Mouse (Mus musculus): Measurements from ENCODE around the gene Arhgap22.

The Arhgap22 gene

GRCm38 (mm10) chr14:33331627-33332026 is 117.8 kb downstream of the Arhgap22 start:
- no peak for DNase-seq (ENCODE audit: low spot score)

DNA sequence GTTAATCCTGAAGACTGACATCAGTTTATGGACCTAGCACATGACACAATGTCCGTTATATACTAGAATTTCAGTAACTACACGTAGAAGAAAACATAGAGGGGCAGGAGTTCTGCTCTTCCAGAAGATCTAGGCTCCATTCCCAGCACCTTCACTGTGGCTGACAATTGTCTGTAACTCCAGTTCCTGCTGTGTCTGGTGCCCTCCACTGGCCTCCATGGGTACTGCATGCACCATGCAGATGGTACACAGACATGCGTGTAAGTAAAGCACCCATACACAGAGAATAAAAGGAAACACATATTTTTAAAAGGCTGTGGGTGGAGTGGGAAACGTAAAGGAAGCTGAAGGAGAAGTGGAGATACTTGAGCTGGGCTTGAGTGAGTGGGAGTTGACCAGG is 120.0 kb downstream of the Arhgap22 start:
- no peak for DNase-seq (ENCODE audit: low spot score)

GRCm38 (mm10) chr14:33334402-33334801 is 120.6 kb downstream of the Arhgap22 start:
- no peak for DNase-seq (ENCODE audit: low spot score)

DNA sequence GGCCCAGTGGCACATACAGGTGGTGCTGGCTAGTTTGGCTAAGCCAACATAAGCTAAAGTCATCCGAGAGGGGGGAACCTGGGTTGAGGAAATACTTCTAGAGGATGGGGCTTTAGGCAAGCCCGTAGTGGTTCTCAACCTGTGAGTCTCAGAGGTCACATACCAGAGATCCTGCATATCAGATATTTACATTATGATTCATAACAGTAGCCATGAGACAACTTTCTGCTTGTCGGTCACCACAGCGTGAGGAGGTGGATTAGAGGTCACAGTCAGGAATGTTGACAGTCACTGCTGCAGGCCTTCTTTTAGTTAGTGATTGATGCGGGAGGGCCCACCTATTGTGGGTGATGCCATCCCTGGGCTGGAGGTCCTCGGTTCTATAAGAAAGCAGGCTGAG is 121.9 kb downstream of the Arhgap22 start:
- DNase-seq (ENCODE audit: low spot score): no peak

DNA sequence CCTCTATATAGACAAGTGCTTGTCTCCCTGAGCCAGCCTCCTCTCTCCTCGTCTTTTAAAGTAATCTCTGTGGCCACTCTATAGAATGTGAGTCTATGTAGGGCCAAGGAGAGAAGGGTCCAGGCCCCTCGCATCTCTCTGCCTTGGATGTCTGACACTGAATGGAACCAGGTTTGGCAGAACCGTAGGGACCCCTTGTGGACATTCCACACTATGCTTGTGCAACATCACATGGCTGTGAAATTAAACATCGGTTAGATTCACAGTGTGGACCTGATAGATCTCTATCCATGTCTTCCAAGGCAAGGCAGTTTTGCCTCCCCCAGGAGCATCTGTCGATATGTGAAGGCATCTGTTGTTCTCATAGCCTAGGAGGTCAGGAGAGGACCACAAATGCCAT is 124.9 kb downstream of the Arhgap22 start:
- no peak for DNase-seq (ENCODE audit: low spot score)

DNA sequence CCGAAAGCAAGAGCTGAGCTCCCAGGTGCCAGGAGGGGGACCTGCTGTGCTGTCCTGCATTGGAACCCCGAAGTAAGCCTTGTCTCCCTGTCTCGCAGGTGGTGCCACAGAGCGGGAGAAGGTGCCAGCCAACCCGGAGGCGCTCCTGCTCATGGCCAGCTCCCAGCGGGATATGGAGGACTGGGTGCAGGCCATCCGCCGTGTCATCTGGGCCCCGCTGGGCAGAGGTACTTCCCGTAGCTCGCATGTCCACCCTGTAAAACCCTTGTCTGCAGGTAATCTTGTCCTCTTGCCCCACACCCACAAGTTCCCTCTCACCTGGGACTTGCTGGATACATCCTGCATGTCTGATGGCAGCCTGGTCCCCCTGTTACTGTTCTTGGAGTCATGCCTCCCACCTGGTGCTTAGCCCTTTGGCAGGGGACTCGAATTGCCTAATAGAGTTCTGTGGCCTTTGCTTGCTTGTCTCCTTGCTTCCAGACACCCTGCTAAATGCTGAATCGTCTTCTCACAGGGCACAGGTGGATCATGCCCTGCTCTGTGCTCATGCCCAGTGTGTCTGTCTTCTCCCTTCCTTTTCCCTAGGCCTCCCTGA is 129.4 kb downstream of the Arhgap22 start:
- DNase-seq (ENCODE audit: low spot score): no peak

DNA sequence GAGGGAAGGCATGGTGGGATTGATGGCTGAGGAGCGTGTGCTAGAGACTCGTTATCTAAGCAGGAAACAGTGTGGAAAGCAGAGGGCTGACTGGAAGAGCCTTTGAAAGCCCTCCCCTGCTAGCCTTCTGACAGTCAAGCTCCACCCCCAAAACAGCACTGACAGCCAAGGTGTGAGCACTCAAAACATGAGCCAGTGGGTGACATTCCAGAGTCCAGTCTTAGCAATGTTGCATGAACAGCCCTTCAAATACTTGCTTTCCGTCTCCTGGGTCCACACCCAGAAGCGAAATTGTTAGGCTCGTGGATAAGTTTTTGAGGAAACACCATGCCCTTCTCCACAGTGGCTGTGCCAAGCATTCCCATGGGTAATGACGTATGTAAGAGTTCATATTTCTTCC is 132.7 kb downstream of the Arhgap22 start:
- DNase-seq (ENCODE audit: low spot score): no peak

- DNase-seq (ENCODE audit: low spot score): no peak
These were observed 133.9 kb downstream of the Arhgap22 start for GRCm38 (mm10) chr14:33347738-33348137.

DNA sequence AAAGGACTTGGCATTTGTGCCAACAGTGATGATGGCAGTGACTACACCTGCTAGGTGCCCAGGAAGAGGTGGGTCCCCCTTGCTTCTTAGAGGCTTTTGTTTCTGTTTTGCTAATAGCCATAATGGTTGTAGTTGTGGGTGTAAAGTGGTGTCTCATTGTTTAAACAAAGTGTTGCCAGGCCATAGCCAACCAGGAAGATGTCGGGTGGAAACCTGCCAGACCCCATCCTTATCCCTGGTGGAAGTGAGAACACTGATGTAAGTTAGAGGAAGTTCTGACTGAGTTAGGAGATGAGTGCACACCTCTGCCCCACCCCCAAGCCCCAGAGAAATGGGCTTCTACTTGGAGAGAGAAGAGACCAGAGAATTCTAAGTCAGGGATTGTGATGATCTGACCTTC is 134.3 kb downstream of the Arhgap22 start:
- DNase-seq (ENCODE audit: low spot score): no peak

GRCm38 (mm10) chr14:33351019-33351418 is 137.2 kb downstream of the Arhgap22 start:
- DNase-seq (ENCODE audit: low spot score): no peak

- no peak for DNase-seq (ENCODE audit: low spot score)
These were observed 138.3 kb downstream of the Arhgap22 start for GRCm38 (mm10) chr14:33351984-33352722.

GRCm38 (mm10) chr14:33352890-33353289 is 139.1 kb downstream of the Arhgap22 start:
- DNase-seq (ENCODE audit: low spot score): no peak

DNA sequence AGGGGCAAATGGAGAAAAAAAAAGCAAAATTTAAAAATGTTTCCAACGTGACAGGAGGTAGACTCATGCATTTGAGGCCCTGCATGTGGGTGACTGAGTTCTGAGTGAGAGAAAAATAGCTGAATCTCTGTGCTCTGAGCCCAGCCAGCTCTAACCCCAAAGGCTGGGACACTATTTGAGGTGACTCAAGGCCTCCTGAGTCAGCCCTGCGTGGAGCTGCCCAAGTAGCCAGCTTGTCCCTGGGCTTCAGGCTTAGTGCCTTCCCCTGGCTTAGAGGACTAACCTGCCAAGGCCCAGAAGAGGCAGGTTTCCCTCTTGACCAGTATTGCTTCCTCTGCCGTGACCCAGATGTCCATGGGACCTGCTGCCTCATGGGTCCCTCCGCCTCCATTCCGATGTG is 141.4 kb downstream of the Arhgap22 start:
- DNase-seq (ENCODE audit: low spot score): no peak

DNA sequence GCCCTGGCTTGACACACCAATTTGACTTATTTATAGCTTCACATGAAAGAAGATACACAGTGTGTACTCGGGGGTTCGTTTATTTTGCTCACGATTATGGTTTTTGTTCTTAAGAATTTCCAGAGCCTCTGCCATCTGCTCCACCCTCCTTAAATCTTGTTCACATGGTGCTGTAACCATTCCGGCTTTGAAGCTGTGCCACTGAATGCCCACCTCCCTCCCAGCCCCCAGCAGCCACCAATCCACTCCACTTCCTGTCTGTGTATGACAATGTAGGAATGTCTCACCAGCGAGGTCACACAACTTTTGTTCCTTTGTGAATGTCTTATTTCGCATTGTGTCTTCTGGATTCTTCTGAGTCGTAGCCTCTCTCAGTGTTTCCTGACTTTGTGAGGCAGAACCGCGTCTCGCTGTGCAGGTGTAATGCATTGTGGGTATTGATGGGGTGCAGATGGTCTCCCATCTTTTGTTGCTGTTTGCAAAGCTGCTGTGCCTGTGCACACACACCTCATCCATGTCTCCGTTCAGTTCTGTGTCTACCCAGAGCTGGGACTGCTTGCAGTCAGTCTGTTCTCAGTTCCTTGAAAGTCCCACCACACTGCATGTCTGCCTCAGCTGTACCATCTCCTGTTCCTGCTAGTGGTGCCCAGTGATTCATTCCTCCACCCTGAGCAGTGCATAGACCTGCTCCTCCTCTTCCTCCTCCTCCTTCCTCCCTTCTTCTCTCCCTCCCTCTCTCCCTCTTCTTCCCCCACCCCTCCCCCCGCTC is 144.0 kb downstream of the Arhgap22 start:
- no peak for DNase-seq (ENCODE audit: low spot score)

GRCm38 (mm10) chr14:33358891-33359290 is 145.1 kb downstream of the Arhgap22 start:
- DNase-seq (ENCODE audit: low spot score): no peak

- no peak for DNase-seq (ENCODE audit: low spot score)
These were observed 147.7 kb downstream of the Arhgap22 start for GRCm38 (mm10) chr14:33361546-33361945.

GRCm38 (mm10) chr14:33362122-33362521 is 148.3 kb downstream of the Arhgap22 start:
- no peak for DNase-seq (ENCODE audit: low spot score)

DNA sequence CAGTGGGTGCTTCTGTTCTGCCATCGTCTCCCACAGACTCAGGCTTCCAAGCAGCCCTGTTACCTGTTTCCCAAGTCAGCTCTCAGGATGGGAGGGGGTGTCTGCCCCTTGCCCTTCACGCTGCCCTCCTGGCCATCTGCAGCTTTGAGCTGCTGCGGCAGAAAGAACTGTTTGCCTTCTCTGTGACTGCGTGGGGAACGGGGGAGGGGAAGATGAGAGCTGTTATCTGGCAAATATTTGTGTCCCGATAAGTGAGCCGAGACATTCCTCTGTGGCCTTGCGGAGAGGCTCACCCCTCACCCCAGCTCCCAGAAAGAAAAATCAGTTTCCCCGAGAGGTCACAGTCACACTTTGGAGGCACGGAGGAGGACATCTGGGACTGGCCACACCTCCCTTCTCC is 149.0 kb downstream of the Arhgap22 start:
- no peak for DNase-seq (ENCODE audit: low spot score)

DNA sequence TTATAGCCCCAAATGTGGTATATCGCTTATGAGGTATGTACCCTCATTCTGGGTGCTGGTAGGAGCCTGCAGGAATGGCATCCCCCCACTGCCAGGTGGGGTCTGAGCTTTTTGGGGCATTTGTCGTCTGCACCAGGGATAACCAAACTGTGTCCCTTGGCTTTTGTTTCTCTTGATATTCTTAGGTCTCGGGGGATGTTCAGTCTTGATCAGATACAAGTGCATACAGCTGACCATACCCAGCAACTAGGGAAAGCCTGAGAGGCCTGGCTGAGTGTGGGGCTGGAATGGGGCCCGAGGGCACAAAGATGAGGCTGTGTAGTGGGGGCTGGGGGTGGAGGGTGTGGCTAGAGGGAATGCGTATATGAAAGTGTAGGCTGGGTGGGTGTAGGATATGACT is 149.8 kb downstream of the Arhgap22 start:
- no peak for DNase-seq (ENCODE audit: low spot score)

DNA sequence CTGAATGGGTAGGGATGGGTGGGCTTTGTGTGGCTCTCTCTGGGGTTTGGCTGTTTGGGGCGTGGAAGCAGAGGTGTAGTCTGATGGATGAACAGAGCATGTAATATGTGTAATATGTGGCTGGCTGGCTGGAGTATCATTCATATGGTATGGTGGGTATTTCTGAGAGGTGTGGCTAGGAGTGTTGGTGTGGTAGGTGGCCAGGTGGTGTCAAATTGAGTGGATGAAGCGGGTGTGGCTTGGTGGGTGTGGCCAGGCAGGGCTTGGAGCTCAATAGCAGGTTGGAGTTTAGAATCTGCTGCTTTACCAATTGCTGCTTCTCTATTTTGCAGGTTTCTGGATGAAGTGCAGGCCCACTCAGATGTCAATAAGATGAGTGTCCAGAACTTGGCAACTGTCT is 150.2 kb downstream of the Arhgap22 start:
- DNase-seq (ENCODE audit: low spot score): no peak

- no peak for DNase-seq (ENCODE audit: low spot score)
These were observed 153.3 kb downstream of the Arhgap22 start for GRCm38 (mm10) chr14:33366891-33367777.

DNA sequence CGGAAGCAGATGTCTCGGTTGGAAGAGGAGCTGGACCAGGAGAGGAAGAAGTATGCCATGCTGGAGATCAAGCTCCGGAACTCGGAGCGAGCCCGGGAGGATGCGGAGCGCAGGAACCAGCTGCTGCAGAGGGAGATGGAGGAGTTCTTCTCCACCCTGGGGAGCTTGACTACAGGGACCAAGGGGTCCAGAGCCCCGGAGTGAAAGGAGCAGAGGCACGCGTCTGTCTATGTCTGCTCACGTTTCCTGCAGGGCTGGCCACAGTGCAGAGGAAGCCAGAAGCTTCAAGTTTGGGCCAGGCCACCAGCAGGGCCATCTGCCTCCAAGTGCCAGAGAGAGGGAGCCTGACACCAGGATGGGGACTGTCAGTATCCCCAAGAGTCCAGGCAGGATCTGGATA is 155.5 kb downstream of the Arhgap22 start:
- no peak for DNase-seq (ENCODE audit: low spot score)

Measured in left cerebral cortex, adult 11 months (tissue).